Mouse (Mus musculus) adrenal gland, postnatal 25 days (tissue): ENCODE measurements around the gene Msi1. TPM values are rescaled to one million over a fixed set of nuclear protein-coding genes. Genes with fewer than 3 reads are reported as not detected.

ENCODE experiments used
- DNase-seq: peaks from one replicate; pipeline ENCODE4 v3.0.0; 2021; ENCODE audit warnings: mixed read lengths
- long read RNA-seq: library from polyadenylated mRNA; stranded (forward); transcript quantifications from one replicate; pipeline ENCODE4 v2.0.0, GENCODE M21; 2021
- total RNA-seq: library from RNA; stranded (reverse); gene quantifications from 2 replicates; pipeline ENCODE4 v1.2.3, GENCODE M21; 2021

The Msi1 gene
- 15.3 and 20.8 TPM in 2 replicates for total RNA-seq
- long read RNA-seq, partial matches to known transcripts, result 0 of 1 reads
- long read RNA-seq, other reads (novel, unspliced or antisense), result 1 of 1 reads

DNA sequence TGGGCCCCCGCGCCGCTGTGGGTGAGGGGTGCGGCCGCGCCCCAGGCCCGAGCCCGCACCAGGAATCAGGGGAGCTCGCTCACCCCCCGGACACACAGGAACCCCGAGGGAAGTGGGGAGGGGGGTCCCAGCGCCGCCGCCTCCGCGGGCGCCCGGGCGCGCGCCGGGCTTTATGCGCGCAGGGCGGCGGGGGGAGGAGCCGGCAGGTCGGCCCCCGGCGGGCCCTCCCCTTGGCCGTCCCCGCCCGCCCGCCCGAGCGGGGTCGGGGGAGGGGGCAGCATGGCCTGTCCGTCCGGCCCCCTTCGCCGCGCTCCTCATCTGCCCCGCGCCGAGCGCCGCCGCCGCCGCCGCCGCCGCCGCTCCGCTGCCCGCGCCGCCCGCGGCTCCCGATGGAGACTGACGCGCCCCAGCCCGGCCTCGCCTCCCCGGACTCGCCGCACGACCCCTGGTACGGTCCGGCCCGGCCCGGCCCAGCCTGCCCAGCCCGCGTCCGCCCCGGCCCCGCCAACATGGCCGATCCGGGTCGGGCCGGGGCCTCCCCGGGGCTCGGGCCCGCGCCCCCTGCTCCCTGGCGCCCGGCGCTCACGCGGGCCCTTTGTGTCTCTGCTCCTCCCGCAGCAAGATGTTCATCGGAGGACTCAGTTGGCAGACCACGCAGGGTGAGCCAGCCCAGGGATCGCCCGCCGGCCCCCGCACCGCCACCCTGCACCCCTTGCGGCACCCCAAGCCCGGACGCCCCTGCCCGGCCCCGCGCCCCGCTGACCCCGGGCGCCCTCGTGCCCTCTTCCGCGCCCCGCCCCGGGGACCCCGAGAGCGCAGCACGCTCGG, at the start of gene Msi1:
Msi1 (plus strand) TSS at position 241 of the 828 bp plus-strand sequence.
- peak; percentile 49 for DNase-seq

DNA sequence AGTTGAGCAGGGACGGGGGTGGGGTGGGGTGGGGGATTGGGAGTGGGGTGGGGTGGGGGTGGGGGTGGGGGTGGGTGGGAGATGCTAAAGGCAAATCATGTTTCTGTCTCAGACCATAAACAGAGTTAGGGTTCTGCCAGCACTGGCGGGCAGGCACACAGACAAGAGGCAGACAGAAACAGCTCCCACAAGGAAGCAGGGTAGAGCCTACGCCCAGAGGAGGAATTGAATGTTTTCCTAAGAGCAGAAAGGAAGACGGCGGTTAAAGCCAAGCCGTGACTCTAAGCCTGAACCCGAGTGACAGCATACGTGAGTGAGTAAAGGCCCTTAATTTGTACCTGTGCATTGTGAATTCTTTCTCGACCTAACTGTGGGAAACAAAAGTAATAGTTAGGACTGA, 37.5 kb upstream of the Msi1 start:
- DNase-seq, result no peak

DNA sequence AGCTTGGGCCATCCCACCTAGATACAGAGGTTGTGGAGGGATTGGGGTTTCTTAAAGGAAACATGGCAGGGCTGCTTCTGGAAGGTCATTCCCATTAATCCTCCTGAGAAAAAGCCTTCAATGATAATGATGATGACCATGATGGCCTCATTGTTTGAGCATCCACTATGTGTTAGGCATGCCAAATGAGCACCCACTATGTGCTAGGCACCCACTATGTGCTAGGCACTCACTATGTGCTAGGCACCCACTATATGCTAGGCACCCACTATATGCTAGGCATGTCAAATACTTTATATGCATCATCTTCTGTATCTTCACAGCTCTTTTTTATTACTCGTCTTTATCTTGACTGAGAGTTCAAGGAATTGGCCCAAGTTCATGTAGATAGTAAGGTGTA, 36.4 kb upstream of the Msi1 start:
- DNase-seq, result no peak

DNA sequence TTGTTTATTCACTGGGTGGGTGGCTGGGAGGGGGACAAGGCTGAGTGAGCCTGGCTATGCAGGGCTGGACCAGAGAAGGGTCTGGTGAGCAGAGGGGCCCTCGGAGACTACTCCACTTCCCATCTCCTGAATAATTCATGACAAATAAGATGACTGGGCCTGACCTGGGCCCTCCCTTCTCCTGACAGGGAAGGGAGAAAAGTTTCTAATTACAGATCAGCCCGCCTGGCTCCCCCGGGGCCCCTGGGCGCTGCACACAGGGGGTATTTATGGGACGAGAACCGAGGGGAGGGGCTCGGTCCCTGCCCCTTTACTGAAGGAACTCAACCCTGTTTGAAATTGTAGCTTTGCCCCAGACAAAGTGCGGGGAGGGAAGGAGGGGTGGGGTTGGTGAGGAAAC, 35.2 kb upstream of the Msi1 start:
- DNase-seq, result no peak

DNA sequence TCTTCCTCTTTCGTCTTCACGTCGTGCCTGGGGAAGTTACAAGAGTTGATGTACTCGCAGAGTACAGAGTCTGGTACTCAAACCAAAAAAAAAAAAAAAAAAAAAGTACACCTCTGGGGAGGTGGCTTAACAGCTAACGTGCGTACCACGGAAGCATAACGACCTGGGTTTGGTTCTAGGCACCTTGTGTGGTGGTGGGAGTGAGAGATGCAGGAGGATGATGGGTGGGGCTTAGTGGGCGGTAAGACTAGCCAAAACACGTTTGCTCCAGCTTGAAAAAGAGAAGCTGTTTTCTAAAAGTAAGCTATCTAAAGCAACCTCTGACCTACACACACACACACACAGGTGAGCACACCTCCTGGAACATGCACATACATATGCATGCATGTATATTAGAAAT, 34.6 kb upstream of the Msi1 start:
- no peak for DNase-seq

DNA sequence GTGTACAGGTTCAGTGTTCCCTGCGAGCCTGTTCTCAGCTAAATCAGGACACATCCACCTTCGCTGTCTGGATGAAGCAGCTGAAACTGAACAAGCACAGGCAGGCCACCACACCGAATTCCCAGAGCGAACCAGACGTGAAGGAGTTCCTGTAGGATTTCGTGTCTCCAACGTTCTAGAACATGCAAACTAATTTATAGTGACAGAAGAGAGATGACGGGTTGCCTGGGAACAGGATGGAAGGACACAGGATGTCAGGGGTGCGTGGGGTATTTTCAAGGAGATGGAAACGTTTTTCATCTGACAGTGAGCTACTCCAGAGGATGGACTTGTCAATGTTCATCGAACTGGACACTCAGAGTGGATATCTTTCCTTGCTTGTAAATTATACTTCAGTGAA, 32.7 kb upstream of the Msi1 start:
- no peak for DNase-seq

DNA sequence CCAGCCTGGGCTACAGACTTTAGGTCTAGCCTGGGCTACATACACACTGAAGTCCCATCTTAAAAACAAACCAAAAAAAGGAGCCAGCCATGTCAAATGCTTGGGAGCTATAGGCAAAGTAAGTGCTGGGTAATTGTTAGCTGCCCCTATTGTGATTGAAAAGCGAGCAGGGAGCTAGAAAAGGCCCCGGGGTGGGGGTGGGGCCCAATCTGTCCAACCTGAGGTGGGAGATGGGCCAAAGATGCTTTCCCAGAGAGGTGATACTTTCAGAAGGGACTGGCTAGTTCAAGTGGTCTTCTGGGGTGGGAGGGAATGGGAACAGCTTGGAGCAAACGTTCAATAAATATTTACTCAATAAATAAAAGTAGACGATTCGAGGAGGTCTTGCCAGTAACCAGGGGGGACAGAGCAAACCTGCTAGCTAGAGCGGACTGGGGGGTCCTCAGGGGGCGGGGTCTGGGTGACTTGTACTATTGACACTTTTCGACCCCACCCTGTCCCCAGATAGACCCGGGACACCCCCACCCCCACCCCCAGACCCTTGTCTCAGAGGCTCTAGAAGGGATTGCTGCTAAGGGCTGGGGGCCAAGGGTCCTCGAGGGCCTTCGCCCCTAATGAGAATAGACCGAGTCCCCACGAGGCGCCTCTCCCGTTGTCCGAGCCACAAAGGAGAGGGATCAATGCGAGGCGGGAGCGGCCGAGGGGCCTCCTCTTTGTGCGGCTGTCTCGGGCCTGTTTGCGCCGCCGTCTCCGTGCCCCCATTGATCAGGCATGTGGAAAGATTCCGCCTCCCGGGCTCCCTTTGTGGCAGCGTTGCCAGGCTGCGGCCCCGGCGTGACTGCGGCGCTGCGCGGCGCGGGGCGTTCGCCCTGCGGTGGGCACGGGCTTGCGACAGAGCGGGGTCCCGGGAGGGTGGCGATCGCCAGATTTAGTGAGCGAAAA, 31.3 kb upstream of the Msi1 start:
- peak; percentile 35 for DNase-seq

DNA sequence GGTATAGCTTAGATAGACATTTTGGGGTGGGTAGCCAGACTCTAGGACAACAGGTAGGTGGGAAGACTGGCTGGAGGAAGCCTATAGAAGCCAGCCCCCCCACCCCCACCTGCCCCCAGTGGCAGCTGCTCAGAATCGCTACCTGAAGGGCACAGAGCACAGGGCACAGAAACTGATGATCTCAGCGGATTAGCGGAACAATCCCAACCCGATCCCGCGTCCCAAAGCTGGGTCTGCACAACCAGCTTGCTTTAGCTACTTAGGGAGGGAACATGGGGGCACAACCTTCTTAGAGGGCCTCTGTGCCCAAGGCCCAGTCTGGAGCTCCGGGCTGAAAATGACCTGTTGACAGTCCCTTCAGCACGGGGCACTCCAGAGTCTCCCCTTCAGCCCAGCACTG, 27.3 kb upstream of the Msi1 start:
- DNase-seq, result no peak

DNA sequence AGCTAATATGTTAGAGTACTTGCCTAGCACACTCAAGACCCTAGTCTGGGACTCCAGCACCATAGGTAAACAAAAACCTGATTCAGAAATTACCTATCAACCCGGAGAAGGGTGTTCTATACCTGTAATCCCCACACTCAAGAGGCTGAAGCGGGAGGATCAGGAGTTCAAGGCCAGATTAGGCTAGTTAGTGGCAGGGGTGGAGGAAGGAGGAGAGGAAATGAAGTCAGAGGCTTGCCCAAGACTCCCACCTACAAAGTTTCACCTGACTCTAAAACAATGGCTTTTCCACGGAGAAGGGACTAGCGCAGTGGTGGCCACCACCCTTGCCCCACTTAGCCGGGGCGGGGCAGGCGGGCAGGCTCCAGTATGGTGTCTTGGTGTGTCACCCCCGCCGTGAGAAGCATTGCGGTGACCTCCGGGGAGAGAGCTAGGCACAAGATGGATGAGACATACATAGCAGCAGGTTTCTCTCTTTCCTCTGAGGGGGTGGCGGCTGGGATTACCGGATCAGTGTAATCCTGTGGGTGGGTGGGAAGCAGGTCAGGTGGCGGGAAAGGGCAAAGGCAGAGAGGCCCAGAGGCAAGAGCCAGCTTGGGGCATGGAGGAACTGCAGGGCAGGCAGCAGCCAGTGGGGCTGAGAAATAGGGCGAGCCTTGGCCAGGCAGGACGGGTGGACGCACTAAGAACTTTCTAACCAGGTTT, 25.8 kb upstream of the Msi1 start:
- no peak for DNase-seq

DNA sequence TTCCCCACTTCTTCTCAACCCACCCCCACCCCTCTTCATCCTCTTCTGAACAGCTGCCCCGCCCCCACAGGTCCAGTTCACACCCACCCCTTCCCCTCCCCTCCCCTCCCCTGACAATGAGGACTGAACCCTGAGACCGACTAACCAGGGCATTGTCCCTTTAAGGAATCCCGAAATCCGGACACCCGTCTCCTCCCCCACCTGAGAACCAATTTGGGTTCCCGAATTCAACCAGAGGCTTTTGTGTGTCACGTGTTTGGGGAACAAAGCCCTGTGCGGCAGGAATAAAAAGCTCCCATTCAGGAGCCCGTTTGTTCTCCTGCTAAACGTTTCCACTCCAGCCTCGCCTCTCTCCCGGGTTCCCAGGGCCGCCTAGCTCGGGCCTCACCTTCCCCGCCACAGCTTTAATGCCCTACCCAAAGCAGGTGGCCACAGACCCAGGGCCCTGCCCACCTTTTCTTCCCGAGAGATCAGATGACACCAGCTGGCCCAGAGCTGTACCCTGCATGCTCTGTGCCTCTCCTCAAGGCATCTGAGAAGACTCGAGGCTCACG, 25.1 kb upstream of the Msi1 start:
- DNase-seq, result no peak

DNA sequence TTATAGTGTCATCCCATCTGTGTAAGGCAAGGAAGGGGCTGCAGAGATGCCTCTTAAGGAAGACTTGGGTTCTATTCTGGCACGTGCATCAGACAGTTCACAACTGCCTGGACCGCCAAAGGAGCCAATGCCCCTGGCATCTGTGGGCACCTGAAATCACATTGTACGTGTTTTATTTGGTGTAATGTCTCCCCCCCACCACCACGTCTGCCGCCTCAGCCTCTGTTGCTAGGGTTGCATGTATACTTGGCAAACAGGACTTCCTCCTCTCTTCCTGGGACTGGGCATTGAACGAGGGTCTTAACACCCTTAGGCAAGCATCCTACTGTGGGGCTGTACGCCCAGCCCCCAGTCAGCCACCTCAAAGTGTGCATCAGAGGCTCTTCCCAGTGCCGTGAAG, 24.2 kb upstream of the Msi1 start:
- no peak for DNase-seq

DNA sequence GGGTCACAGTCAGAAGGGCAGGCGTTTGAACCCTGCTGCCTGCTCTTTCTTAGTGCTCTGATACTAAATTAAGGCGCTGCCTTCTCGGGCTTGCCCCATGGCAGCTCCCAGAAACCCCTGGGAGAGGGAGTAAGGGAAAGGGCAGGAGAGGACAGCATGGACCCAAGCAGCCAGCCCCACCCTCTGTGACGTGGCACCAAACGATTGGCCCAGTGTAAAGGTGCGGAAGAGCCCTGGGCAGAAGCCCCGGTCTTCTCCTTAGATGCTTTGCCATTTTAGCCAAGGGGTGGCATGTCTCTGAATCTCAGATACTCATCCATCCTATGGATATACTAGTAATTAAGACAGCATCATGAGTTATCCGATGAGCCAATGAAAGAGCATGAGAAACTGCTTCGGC, 21.3 kb upstream of the Msi1 start:
- peak; percentile 19 for DNase-seq

DNA sequence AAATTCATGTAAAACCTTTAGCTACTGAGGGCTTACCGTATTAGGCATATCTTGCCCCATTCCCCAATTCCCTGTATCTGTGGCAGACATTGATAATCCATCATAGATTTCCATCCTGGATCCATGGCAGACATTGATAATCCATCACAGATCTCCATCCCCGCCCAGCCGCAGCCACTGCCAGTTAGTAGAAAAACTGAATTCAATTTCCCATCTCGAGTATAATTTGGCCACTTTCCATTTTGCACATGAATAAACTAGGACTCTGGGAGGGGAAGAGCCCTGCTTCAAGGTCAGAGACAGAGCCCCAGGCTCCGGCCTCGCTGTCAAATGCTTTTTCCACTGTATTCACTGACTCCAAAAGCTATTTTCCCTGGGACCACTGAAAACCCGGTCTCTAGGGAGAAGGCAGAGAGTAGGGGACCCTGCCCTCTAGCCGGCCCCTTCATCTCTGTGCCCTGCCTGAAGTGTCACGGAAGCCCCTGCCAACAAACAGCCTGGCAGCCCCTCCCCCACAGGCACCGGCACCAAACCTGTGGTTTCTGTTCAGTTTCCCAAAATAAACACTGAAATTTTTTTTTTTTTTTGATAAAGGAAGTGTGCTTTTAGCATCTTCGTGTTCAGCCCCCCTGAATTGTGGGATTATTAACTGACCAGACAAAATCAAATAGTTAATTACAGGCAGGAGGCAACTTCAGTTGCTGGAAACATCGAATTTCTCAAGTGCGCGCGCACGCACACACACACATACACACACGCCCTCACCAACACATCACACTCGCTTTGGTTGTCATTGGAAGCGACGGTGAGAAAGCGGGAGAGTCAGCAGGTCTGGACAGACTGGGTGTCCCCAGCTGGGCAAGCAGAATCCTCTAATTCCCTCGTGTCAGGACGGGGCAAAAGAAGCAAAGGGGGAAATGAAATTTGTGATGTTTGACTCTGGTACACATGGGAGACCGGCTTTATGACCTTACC, 14.0 kb upstream of the Msi1 start:
- peak; percentile 22 for DNase-seq

DNA sequence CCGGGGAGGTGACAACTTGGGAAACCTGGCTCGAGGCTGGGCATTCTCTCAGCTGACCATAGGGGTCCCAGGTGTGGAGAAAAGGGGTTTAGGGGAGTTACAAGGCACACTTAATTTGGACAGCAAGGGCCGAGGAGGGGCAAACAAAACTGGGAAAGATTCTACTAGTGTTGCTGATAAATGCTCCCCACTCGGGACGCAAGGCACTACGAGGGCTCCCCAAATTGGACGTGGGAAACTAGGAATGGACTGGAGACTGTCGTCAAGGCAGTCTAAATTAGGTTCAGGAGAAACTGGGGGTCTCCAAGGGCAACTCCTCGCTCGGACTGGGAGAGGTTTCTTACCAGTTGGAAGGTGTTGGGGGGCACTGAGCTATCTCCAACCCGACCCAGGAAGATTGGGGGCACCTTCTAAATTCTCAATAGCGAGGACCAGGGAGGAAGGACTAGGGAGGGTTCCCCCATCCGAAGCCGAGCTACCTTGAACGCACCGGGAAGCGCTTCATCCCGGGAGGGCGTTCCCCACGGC, 504 bp upstream of the Msi1 start:
- DNase-seq, result no peak

DNA sequence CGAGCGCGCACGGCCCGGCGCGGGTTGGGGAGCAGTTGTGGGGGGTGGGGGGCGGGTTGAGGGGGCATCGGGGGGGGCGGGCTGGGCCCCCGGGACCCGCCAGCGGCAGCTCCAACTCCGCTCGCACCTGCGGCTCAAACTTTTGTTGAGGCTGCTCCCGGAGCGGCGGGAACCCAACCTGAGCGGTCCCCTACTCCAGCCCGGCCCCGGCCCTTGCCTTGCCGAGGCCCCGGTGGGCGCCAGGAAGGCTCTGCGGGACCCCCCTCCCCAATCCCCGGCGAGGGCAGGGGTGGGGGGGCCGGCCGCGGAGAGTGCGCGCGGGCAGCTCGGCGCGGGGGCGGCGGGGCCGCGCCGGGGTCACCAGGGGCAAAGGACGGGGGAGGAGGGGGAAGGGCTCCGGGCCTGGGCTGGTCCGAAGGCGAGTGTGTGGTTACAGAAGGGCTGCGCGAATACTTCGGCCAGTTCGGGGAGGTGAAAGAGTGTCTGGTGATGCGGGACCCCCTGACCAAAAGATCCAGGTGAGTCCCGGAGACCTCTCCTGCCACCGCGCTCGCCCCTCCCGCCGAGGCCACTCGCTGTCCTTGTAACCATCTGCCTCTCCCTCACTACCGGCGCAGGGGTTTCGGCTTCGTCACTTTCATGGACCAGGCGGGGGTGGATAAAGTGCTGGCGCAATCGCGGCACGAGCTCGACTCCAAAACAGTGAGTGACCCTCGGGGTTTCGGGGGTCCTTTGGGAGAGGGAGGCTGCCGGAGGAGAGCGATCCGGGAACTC, 975 bp downstream of the Msi1 start:
- peak; percentile 46 for DNase-seq

DNA sequence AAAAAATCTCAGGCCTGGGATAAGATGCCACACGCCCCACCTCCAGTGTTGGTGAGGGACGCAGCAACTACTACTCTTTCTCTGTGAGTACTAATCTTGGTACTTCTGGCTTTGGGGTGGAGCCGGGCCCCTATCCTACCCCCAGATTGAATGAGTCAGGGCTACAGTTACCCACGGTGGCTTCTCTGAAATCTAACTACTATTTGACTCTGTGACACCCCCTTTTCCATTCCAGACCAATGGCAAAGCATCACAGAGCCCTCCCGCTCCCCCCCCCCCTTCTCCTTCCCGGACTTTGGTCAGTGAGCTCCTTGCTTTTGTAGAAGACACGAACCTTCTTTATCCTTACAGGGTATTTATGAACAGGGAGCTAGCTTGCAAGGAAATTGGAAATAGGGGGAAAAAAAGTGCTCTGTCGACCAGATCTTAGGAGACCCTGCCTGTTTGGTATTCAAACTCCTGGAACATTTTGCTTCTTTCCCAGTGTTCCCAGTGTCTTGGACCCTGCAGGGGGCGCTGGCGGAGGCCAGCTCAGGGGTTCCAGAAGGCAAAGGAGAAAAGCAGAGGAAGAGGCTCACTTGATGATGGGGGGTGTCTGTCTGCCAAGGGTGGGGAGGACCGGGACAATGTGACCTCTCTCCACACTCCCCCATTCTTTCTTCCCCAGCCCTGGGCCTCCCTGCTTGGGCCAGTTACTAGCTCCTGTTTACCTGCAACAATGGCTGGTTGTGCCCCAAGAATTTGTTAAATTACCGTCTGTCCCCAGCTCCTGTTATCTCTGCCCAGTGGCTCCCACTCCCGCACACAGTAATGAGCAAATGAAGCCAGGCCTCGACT, 1.9 kb downstream of the Msi1 start:
- no peak for DNase-seq

DNA sequence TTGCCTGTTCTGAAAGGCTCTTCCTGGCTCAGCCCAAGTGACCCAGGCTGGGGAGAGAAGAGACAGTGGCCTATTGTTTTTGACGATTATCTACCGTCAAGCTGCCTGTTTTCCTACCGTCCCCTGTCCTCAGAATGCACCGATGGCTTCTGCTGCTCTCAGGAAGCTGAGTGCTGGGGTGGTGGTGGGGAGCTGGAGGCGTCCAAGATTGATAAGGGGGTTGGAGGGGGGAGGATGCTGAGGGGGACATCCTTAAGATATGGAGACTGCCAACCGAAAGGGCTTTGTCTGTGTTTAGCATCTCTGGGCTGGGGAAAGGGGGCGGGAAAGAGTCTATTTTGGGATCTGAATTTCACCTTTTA, 2.5 kb downstream of the Msi1 start:
- DNase-seq, result no peak

DNA sequence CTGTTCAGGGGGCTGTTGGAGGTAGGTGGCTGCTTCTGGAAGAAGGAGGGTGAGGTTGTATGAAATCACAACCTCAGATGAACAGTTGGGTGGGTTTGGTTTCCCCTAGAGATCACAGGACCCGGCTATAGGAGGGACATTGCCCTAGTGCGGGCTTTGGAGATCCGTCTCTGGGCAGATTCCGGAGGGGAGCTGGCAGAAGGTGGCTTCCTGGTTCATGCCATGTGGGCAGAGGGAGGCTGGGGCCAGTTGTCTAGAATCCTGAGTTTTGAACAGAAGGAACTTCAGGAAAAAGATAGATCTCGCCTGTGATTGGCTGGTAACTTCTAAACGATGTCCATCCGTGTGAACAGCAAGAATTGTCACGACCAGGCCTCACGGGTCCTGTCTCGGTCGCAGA, 3.0 kb downstream of the Msi1 start:
- no peak for DNase-seq

DNA sequence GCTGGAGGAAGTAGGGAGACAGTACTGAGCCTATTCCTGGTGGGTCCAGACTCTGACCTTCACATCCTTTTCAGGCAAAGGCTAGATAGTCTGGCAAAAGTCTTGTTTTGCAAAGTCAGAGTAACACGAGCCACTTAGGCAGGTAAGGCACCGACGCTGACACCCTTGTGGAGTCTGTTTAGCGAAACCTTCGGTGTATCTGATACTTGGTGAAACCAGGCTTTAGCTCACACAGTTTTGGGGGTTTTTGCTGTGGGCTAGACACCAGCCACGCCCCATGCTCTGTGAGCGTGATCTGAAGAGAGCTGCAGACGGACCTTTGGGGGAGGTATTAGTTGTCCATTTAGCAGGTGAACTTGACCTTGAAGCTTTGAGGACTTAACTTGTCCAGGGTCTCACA, 3.8 kb downstream of the Msi1 start:
- DNase-seq, result no peak
